Mouse (Mus musculus) heart, adult 2 months (tissue): ENCODE data around the gene Camta1.

Source experiments
- CTCF ChIP-seq: fragments of 200-600 bp; IDR thresholded peaks from 2 replicates; pipeline ENCODE4 v1.8.1; 2022; ENCODE audit warnings: antibody characterized with exemption, mild to moderate bottlenecking, moderate library complexity
- EP300 ChIP-seq: fragments of 200-500 bp; IDR thresholded peaks from 2 replicates; pipeline ENCODE4 v1.6.1; 2011; ENCODE audit warnings: low read depth, low read length, control low read depth; ENCODE audit not compliant: insufficient read depth
- POLR2A ChIP-seq: fragments of 200-500 bp; IDR thresholded peaks from 2 replicates; pipeline ENCODE4 v1.6.1; 2011; ENCODE audit warnings: mild to moderate bottlenecking, low read depth, low read length, control low read depth; ENCODE audit not compliant: insufficient read depth

DNA sequence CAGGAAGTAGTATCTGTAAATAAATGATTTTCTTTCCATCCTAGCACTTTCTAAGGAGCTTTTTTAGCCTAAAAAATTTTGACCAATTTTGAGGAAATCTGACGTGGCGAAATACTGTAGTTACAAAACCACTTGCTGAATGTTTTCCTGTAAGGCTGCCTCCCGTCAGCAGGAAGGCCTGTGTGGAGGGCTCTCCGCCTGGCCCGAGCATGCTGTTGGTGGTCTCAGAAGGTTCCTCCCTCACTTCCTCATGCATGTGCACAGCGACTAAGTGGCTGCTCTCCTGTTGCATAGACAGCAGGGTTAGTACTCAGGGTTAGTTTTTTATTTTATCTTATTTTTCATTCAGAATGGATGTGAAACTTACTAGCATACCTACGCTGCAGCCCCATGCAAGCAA, 790.7 kb downstream of the Camta1 start:
- TF ChIP-seq CTCF (no peak), POLR2A (no peak), EP300 (no peak)
